Mouse (Mus musculus) layer of hippocampus, adult 2 months (tissue): ENCODE measurements at regions not wholly inside any gene's neighbourhood (a gene's known extent, or its start where the extent isn't known, plus 50 kb on each side); places are given as distances from the start of the nearest gene placed in this dataset.
"Not testable (repeated sequence)": the region's sequence is repeated elsewhere in the genome, so short reads cannot be mapped to it uniquely, and the experiment has no call there.

ENCODE experiments used
- DNase-seq, 2 experiments: peaks; one replicate each; pipeline ENCODE4 v3.0.0; 2022; ENCODE audit warnings: low spot score in 2 of 2
- H3K27ac ChIP-seq: fragments of 200-600 bp; 2 replicates; pipeline ENCODE4 v1.8.1; 2022
- H3K4me3 ChIP-seq: fragments of 200-600 bp; 2 replicates; pipeline ENCODE4 v1.8.1; 2022; ENCODE audit warnings: mild to moderate bottlenecking
- CTCF ChIP-seq: fragments of 200-600 bp; conservative IDR thresholded peaks from 2 replicates; pipeline ENCODE4 v1.8.1; 2022; ENCODE audit warnings: antibody characterized with exemption, mild to moderate bottlenecking, moderate library complexity

DNA sequence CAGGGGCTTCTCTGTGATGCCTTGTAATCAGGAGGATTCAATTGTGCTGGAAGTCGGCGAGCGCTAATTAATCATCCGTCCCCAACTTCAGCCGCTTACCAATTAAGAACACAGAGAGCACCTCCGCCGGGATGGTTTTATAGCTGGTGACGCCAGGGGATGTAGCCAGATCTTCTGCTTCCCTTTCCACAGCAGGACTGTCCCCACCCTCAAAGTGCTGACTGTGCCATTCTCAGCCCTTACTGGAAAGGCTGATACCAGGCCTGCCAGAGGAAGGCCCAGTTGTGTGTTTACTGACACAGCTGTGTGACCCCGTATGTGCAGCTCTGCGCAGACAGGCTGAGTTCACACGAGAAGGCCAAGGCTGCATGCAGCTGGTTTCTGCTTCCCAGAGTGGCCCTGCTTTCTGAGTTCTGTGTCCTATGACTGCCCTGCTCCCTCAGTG lies 59.9 kb upstream of the Bend4 start:
- DNase-seq = no peak
- TF ChIP-seq CTCF = no peak
- no peak overlapping the region for H3K27ac ChIP-seq
- H3K4me3 ChIP-seq = no peak overlapping the region

DNA sequence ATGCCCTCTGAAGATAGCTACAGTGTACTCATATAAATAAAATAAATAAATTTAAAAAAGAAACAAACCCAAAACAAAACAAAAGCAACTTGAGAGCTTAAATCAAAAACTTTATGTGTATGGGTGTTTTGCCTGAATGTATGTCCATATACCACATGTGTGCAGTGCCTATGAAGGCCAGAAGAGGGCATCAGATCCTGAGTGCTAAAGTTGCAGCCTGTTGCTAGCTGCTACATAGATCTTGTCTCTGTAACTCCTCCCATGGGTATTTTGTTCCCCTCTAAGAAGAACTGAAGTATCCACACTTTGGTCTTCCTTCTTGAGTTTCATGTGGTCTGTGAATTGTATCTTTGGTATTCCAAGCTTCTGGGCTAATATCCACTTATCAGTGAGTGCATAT lies 62.6 kb upstream of the Bend4 start:
- TF ChIP-seq CTCF = peak; percentile 34
- not testable (repeated sequence) for DNase-seq, H3K27ac ChIP-seq, H3K4me3 ChIP-seq

DNA sequence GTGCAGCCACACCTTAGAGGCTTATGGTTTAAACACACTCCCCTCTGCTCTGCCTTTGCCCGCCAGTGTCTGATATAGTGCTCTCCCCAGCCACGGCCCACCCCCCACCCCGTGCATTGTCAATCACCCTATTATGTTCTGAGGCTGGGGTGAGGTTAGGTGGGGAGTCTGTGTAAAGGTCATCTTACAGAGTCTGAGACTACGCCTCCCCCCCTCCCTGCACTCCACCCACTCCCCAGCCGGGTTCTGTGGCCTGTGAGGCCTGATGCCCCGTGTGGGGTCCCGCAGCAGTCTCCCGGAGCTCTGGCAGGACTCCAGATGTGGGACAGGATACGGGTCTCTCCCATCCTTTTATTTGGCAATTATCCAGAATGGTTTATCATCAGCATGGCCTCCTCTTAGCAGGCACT lies 64.8 kb upstream of the Bend4 start:
- no peak for DNase-seq
- Histone ChIP-seq H3K4me3 (no peak overlapping the region), H3K27ac (no peak overlapping the region)
- no peak for TF ChIP-seq CTCF

DNA sequence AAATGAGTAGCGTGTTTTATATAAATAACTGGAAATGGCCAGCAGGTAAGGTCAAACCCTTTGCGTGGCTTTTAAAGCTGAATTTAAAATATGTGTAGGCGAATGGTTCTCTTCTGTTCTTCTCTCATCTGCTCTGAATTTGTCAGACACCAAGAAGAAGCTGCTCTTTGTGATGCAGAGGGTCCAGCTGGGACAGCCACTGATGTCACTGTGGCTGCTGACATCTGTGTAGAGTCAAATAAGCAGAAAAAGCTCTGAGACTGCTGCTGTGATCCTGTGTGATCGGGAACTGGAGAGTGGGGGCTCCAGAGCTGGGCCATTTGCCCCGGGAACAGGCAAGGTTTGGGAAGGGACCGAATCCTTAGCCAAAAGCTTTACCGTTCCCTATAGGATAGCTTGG lies 68.6 kb upstream of the Bend4 start:
- DNase-seq = no peak
- Histone ChIP-seq H3K4me3 (no peak overlapping the region), H3K27ac (no peak overlapping the region)
- no peak for TF ChIP-seq CTCF

DNA sequence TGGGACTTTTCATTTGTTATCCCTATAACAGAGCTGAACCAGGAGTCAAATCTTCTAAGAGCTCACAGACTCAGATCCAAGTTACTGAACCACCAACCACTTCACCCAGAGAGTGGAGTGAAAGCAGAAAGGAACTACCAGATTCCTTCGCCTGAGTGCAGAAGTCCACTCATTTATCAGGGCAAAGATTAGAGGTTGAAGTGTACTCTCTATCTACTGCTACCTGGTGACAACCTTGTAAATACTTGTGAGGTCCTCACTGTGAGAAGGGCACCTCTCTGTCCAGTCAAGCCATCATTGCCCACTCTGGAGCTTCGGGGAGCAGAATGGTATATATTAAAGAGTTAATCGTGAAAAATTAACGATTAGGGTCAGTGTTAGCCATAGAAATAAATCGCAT lies 87.4 kb upstream of the Shisa3 start:
- DNase-seq = no peak
- H3K27ac ChIP-seq = no peak overlapping the region
- no peak for TF ChIP-seq CTCF
- H3K4me3 ChIP-seq = no peak overlapping the region

DNA sequence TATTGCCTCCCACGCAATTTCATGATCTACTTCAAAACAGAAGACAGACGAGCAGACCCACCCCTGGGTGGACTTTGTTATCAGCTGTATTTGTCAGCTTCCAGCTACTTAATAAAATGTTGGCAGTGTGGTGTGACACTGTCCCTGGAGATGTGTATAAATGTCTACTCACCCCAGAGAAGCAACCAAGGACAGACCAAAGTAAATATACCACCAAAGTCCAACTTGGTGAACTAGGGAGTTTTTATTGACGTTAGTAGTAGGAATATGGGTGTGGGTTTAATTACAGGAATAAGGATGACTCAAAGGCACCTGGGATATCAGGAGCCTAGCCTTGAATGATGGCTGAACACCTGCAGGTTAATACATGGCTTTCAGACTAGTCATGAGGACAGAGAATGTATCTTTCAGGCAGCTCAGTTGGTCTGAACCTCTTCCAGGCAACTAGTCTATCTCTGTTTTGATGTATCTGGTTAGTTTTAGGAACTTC lies 86.2 kb upstream of the Shisa3 start:
- no peak for DNase-seq
- H3K4me3 ChIP-seq = no peak overlapping the region
- no peak overlapping the region for H3K27ac ChIP-seq
- TF ChIP-seq CTCF = no peak

DNA sequence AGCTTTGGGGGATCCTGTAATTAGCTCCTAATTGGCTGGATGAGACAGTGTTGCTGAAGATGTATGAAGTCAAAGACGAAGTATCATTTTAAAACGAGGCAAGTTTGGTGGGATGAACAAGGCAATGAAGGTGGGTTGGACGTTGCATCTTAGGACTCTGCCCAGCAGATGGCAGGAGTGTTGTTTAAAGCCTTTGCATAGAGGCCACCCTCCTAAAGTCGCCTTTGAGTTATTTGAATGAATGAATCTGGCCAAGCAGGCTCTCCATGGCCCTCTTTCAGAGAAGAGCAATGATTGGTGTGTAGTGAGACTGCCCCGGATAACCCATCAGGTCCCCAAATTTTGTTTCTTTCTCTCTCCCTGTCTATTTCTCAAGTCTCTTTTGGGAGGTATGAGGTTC lies 77.5 kb upstream of the Shisa3 start:
- no peak overlapping the region for H3K4me3 ChIP-seq
- DNase-seq = no peak
- H3K27ac ChIP-seq = no peak overlapping the region
- TF ChIP-seq CTCF = peak; percentile 65

DNA sequence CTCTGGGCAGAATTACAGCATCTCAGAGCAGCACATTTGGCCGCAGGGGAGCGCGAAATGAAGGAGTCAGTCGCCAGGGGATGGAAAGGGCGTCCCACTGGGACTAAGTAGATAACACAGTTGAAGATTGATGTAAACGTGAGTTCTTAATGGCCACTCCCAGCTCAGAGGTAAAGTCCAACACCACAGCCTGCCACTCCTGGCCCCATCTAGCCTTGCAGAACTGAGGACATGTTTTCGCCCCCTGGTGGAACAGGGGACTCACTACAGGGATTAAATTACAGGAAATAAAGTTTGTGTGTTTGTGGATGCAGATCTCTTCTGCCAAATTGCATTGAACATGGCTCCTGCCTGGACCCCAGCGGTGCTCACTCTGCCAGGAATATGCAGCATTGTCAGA lies 76.7 kb upstream of the Shisa3 start:
- DNase-seq = no peak
- peak; percentile 79 for TF ChIP-seq CTCF
- H3K27ac ChIP-seq = no peak overlapping the region
- H3K4me3 ChIP-seq = no peak overlapping the region

DNA sequence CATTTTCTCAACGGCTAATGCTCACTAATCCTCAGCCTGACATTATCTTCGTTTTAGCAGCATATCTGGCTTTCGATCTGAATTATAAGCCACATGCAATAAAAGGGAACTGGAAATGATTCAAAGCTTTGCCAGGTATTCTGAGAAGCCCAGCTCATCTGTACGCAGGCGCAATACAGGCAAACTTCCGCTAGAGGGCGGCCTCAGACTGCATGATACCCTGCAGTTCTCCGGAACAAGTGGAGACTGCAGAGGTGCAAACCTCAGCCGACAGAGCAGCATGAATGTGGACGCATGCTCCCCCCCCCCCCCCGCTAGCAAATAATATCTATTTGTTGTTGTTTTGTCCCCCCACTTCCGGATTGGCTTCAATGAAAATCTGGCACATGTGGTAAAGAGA lies 75.3 kb upstream of the Shisa3 start:
- Histone ChIP-seq H3K27ac (no peak overlapping the region), H3K4me3 (peak overlapping the region; percentile 54)
- TF ChIP-seq CTCF = peak; percentile 91
- peak; percentile 73 to 85 for DNase-seq

DNA sequence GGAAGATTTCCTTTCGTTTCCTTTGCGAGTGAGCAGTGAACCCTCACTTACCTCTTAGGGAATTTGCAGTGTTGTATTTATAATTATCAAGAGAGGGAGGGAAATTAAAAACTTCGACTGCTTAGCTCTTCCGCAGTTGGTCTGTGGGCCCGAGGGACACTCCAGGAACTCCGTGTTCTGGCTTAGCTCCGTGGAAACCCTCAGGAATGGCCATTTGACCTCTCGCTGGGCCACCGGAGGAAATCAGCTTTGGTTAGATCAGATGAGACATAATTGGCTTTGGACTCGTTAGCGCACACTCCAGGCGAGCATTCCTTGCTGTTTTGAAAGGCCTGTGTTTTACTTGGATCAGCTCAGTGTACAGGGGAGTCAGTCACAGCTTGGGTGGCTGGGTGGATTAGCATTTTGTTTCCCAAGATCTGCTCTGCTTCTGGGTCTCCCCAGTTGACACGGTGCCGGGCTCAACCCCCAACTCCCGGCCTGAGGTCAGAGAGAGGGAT lies 74.9 kb upstream of the Shisa3 start:
- DNase-seq = no peak
- Histone ChIP-seq H3K27ac (no peak overlapping the region), H3K4me3 (peak overlapping the region; percentile 54)
- TF ChIP-seq CTCF = no peak

DNA sequence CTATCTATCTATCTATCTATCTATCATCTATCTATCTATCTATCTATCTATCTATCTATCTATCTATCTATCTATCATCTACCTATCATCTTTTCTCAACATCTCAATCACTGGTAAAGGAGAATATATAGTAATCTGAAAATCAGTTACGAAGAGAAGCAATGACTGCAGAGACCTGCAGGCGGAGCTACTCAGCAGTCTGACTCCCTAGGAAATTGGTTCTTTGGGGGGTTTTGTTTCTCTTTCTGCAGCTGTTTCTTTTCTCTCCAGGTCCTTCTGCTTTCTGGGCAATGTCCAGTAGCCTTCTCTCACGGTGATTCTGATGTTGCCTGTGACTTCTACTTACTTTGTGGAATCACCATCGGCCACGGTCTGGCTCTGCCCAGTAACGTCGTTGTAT lies 73.6 kb upstream of the Shisa3 start:
- H3K4me3 ChIP-seq = no peak overlapping the region
- H3K27ac ChIP-seq = no peak overlapping the region
- peak; percentile 73 for TF ChIP-seq CTCF
- no peak for DNase-seq

DNA sequence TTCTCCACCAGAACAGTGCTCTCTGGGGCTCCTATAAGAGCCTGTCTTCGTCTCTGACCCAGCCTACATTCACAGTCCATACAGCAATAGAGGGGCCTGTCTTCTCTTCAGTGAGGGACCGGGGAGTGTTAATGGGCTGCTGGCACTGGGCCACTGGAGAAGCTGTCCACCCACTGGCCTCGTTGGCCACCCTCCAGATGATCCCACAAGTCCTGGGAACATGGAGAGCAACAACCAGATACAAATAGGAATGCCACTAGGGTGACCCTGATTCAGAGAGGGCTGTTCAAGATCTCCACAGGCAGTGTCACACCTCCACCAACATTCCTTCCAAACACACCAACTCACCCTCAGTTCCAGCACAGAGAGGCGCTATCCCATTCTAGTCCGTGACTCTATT lies 69.7 kb upstream of the Shisa3 start:
- H3K27ac ChIP-seq = no peak overlapping the region
- H3K4me3 ChIP-seq = no peak overlapping the region
- TF ChIP-seq CTCF = no peak
- DNase-seq = no peak

DNA sequence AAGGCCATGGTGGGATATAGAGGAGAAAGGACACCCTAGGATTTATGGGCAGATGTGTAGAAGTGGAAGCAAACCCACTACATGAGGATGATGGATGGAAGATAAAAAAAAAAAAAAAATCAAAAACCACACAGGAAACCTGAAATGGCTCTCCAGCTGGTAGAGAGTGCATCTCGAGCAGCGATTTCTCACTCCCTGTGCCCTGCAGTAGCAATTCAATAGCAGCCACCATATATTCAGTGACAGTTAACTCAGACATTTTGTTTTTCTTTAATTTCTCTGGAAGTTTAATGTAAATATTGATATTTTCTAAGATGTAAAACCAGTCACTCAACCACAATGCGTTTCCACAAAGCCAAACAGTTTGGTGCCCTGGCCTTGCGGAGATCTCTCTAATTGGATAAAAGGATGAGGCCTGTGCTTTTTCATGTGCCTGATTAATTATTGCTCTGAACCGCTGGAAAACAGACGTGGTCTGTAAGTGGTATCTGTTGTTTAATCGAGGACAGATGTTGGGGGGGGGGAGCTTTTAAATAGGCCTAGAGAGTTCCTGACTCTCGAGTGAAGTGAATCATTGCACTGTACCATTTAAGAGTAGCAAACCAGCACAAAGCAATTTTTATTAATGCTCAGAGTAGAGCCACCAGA lies 68.0 kb upstream of the Shisa3 start:
- no peak for DNase-seq
- Histone ChIP-seq H3K4me3 (no peak overlapping the region), H3K27ac (no peak overlapping the region)
- TF ChIP-seq CTCF = no peak

DNA sequence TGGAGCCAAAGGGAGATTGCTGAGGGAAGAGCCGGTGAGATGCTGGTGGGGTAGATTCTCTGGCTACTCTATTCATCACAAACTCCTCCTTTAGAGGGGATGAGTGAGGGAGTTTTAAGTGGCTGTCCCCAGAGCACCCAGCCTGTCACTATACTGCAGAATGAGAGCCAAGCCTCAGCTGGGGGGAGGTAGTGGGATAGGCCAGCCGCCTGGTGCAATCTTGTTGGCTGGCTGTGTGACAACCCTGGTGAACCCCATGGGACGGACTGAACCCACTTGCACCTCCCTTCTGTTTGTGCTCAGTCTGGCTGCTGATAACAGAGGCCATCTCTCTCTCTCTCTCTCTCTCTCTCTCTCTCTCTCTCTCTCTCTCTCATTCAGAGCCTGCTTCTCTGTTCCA lies 65.8 kb upstream of the Shisa3 start:
- H3K4me3 ChIP-seq = no peak overlapping the region
- DNase-seq = no peak
- H3K27ac ChIP-seq = no peak overlapping the region
- TF ChIP-seq CTCF = no peak
